Mouse (Mus musculus) ZHBTc4 (cell line): ENCODE results near the gene Skor1.
A peak's percentile ranks its signal among the peaks of the same experiment; 100 is the strongest.

Experiments used
- DNase-seq: peaks from one replicate; pipeline ENCODE4 v3.0.0-alpha.2; 2011; ENCODE audit warnings: low read depth, low spot score

Skor1 gene

DNA sequence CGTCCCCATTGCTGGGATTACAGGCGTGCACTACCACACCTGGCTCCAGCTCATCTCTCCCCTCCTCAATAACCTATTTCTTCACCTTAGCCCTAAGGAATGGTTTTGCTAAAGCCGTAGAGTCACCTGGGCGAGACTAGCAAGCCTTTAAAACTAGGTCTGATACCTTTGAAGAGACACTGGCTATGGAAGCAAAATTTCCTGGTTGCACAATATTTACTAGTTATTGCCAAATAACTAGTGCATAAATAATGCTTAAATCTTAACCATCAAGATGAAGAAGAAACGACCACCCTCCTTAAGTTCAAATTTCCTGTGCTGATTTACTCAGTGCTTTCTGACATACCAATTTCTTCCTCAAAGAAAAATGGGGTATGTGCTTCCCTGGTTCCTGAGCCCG lies 15.1 kb downstream of the Skor1 start:
- no peak for DNase-seq

DNA sequence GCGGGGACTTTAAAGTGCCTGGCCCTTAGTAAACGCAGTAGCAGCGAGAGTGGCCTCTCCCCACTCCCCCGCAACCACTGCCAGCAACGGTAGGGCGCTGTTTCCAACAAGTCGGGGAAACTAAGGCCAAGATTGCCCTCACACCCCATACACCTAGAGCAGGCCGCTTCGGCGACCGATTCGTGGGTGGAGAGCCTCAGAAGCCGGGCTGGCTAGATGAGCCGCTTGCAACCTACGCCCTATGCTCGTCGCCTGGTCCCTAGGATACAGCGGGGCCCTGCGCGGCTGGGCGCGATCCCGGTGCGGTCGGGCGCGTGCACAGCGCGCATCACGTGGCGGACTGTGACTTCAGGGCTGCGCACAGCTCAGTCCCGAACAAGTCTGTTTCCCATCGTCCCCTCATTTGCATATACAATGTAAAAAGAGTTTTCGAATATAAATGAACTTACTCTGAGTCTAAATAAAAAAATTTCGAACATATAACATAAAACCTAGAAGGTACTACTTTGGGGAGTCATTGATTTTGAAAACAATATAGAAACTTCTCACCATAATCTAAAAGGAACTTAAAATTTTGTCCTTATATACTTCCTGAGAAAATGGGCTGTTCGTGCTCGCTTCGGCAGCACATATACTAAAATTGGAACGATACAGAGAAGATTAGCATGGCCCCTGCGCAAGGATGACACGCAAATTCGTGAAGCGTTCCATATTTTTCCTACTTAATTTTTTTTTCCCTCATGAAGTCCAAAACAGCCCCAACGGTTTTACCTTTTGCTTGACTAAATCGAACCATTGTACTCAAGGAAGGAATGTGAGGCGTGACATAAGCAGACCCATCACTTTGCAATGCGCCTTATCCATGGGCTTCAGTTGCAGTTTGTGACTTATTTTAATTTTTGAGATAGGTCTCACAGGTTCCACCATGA lies 15.8 kb downstream of the Skor1 start:
- peak; percentile 99 for DNase-seq

DNA sequence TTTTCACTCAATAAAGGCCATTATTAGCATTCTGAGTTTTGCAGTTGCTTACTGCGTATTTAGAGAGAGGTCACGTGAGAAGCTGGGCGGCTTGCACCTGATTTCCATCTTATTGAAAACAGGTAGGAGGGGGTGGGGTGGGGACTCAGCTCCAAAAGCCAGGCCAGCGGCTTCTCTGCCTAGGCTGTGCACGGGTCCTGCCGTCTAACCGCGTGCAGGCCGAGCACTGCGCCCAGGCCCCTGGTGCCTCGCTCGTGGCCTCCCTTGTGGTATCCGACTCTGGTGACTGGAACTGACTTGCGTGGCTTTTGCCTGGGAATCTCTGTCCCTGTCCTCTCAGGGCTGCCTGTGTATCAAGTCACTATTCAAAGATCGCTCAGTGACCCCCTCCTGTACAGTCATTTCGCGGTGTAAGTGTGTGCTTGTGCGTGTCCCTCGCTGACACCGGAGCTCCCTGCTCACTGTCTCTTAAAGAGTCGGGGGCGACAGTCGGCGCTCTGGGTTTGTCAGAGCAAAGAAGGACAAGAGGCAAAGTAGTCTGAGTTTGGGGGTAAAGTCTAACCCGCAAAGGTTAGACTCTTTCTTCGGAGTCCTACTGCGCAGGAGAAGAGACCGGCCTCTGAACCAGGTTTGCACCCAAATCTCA lies 16.7 kb downstream of the Skor1 start:
- peak; percentile 78 for DNase-seq

DNA sequence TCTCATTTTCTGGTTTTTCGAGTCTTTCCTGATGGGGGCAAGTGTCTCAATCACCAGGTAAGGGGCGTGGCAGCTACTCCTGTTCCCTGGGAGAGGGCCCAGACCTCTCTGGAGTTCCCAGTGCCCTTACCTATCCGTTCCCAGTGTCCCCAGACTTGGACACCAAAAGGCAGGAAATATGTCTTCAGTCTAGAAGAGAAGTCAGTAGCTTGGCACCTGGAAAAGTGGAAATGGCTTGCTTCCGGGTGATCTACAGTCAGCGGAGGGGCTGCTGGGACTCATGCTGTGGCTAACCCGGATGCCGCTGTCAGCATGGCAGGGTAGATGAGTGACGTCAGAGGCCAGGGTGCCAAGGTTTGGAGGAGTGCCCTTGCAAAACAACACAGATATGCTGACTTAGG lies 19.1 kb downstream of the Skor1 start:
- no peak for DNase-seq

DNA sequence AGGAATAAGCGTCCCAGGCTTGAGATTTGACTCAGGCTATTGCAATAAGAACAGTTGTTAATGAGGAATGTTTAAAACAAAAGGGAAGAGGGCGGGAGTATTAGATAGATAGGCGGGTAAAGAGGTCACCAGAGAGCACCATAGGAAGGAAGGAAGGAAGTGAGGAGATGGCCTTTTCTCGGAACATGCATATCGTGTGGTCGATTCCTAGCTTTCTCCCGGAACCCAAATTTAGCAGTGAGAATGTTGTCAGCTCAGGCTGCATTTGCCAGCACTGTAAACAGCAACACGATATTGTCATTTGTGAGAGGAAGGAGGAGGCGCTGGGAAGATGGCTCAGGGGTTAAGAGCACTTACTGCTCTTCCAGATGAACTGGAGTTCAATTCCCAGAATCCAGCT lies 24.2 kb downstream of the Skor1 start:
- DNase-seq = no peak

DNA sequence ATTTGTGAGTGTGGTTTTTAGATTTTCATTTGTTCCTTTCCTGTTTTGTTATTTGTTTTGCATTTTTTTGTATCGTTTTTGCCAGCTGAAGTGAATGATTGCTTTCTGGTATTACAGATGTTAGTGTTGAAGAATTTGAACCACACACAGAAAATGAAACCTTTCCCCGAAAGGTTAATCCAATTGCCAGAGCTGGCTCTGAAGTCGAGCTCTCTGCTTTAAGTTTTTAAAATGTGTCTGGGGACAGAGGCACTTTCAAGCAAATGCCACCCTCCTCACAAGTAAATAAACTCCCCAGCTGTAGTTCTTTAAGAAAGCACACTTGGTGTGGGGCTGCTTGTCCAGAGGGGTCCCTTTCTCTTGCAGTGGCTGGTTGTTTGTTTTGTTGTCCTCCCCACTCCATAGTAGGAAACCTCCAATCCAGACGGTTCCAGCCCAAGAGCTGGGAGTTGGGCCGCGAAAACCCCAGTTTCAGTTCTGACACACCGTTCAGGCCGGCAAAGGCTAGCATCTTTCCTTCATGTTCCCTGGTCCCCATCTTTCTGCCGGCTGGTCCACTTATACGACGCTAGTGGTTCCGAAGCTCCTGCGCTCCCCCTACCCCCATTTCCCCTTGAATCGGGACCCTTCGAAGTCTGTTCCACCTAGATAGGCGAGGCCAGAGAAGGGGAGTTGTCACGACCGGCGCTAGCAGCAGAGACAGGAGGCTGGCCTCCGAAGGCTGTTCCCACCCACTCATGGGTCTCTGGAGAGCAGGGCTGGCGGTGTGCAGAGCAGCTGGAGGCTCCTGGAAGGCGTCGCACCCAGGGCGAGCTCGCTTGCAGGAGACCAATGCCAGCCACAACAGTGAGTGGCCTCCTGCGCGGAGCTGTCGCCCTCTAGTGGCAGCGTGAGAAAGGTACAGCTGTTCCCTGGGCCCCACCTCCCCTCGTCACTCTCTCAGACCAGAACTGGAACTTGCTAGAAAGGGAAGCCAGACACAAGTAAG lies 25.0 kb downstream of the Skor1 start:
- peak; percentile 97 for DNase-seq

DNA sequence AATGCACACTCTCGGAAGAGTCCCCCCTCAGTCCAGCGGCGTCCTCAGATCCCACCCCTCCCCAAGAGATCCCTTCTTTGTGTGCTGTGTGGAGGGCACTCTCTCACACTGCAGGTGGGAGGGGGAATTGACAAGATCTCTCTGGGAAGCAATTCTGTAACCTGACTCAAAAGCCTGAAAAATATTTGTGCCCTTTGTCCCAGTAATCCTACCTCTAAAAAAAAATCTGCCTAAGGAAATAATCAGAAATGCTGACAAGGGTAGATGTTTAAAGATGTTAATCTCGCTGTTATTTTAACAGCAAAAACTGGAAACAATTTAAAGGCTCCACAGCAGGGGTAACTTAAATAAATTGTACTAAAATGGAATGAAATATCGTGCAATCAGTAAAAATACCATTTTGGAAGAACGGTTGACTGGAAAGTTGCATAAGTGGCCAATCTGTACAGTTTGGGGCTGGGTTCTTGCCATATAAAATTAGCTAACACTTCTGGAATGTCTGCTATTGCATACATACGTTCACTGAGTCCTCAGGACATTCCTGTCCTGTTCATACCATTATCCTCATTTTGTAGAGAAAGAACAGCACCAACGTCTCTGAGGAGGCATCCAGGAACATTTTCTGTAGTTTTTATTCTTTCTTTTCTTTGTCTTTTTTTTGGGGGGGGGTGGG lies 26.5 kb downstream of the Skor1 start:
- DNase-seq = no peak

DNA sequence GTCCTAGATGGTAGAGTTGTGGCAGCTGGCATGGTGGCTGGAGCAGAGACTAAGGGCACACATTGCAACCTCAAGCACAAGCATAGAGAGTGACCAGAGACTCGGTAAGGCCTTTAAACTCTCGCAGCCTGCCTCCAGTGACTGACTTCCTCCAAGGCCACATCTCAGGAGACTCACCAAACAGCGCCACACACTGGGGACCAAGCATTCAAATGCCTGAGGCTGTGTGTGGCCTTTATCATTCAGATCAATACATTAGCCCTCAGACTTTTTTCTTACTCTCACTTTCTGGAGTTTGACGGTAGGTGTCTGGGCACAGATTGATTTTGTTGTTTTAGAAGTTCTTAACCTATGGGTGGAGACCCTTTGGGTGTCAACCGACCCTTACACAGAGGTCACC lies 30.4 kb downstream of the Skor1 start:
- peak; percentile 90 for DNase-seq

DNA sequence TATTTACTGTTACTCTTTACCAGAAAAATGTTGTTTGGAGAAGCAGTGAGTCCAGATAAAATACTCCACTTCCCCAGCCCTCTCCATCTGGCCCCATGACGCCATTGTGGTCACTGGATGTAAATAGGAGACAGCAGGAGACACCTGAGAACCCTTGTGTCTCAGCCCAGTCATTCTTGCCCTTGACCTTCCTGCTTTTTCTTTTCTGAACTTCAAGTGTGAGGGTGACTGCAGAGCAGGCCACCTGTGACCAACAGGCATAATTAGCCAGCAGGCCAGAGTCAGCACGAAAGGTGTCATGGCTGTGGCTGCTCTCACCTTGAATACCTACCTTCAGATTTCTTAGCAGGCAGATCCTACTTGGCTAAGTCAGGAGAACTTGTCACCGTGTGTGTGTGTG lies 36.2 kb downstream of the Skor1 start:
- DNase-seq = no peak

DNA sequence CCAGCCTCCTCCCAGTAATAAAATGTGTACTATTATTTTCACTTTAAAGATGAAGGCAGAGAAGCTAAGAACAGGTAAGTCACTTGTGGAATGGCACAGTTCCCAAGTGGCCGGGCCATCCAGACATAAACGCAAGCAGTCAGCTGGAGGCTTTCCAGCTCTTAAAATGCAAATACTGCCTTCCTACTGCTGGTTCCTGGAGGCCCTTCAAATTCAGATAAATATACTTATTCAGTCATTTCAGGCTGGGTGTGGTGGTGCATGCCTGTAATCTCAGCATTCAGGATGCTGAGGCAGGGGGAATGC lies 39.0 kb downstream of the Skor1 start:
- DNase-seq = no peak

DNA sequence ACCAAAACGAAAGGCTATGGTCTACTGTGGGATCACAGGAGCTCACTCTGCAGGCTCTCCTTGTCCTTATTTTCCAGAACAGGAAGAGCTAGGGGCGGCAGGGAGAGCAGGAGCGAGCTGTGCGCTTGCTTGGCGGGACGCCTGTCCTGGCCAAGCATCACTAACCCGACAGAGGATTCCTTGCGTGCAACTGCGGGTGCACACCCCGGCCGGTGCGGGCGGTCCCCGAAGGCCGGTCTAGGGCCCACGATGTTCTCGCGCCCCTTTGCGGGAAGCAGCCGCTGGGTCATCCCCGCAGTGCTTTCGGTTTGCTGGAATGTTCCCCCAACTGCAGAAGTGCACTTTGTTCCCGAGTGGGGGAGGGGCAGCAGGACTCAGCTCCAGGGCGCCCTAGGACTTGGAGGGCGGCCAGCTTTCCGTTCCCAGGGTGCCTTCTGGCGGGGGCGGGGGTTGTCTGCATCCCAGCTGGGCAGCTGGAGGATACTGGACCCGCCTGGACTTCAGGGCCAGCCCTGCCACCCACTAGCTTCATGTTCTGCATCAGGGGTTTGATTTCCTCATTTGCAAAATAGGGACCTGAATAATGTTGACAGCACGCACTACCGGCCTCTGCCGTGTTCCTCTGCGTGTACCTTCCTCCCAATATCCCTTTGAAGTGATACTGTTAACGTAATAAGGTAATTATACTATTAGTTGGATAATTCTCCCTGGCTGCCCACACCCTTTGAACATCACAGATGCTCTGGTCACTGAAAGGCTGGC lies 39.6 kb downstream of the Skor1 start:
- peak; percentile 64 for DNase-seq

DNA sequence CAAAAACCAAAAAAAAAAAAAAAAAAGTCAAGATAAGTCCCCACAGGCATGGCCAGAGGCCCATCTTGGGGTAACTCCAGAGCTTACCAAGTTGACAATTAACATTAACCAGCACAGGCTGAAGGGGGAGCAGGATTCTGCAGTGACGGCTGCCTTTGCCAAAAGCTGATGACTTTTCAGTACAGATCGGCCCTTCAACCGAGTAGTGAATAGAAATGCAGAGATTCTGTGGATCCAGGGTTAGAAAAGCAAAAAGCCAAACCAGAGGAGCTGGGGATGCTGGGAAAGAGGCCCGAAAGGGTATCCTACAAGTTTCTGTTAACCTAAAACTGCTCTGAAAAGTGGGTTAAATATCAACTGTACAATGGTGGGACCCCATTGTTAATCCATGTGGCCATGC lies 40.2 kb downstream of the Skor1 start:
- DNase-seq = no peak

DNA sequence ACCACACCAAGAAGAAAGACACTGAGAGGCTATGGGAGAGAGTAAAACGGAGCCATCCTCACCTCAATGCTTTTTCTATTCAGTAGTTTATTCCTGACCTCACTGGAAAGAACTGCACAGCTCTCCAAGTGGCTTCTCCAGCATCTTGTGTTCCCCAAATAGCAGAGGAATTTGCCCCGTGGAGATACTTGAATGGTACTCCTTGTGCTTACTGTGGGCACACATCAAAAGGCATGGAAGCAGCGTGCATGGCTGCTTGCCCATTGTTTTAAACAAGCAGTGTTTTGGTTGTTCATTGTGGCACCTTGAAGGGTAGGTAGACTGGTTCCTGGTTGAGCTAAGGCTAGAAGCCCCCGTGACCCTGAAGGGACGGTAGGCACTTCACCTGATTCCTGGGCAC lies 48.1 kb downstream of the Skor1 start:
- DNase-seq = no peak

DNA sequence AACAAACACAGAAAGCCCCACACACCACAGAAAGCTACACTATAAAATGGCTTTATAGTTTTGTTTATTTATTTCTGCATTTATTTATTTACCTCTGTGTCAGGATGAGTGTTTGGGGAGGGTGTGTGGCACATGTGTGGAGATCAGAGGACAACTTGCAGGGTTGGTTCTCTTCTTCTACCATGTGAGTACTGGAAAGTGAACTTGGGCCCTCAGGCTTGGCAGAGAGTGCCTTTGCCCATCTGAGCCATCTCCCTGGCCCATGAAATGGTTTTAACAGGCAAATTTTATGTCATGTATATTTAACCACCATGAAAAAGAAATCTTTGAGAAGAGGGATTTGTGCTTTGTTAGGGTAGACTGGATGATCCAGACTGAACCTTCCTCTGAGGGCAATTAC lies 48.9 kb downstream of the Skor1 start:
- DNase-seq = no peak

DNA sequence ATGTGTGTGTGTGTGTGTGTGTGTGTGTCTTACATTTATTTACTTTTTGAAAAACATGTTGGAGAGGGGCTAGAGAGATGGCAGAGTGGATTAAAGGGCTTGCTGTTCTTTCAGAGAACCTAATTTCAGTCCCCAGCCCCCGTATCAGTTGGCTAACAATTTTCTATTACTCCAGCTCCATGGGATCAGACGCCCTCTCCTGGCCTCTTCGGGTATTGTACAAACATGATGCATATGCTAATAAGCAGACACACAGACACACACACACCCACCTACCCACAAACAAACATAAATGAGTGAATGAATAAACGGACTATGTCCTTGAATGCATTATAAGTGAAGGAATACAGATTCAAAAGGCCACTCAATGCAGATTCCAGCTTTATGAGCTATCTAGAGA lies 49.4 kb downstream of the Skor1 start:
- DNase-seq = peak; percentile 70

DNA sequence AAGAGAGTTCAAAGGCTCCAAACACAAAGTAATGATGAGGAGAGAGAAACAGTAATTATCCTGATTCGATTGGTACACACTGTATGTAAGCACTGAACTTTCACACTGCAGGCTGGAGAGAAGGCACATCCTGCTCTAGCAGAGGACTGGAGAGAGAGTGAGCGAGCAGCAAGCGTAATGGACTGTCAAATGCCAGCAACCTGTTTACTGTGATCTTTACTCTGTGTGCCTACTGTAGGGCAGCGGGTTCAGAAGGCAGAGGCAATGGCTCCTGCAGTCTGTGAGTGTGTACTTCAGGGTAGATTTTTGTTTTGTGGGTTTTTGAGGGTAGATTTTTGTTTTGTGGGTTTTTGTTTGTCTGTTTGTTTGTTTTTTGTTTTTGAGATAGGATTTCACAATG lies 49.9 kb downstream of the Skor1 start:
- DNase-seq = no peak

DNA sequence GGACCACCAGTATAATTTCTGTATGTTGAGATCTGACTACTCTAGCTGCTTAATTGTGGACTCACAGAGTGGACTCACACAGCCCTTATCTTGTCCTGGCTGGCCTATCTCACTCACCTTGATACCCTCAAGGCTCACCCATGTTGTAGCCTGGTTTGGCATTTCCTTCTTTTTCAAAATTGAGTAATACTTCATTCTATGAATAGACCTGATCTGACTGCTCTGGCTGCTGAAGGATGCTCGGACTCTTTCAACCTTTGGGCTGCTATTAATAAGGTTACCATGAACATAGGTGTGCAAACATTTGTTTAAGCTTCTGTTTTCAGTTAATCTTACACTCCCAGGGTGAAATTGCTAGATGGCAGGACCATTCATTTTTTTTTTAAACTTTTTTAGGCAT lies 51.6 kb downstream of the Skor1 start:
- no peak for DNase-seq

DNA sequence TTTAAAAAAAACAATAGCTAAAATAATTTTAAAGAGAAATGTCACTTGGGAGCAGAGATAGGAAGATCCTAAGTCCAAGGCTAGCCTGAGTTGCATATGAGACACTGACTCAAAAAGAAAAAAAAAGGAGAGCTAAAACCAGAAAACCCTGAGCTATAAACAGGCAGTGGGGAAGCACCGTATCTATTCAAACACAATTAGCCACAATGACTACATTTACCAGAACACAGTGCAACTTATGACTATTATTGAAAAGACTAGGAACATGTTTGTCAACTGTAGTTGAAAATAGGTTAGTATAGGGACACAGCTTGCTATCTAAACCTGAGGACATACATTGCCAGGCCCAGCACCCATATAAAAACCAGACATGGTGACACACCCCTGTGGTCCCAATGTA lies 54.7 kb downstream of the Skor1 start:
- no peak for DNase-seq

DNA sequence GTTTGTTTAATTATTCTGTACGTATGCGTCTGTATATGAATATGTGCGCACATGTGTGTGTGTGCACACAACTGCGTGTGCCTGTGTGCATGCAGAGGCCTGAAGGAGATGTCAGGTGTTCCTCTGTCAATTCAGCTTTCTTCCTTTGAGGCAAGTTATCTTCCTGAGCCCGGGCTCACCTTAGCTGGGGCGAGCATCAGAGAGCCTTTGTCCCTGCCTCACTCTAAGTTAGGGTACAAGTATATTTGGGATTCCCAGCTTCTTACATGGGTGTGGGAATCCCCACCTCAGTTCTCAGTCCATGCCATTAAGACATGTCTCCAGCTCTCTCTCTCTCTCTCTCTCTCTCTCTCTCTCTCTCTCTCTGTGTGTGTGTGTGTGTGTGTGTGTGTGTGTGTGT lies 56.2 kb downstream of the Skor1 start:
- DNase-seq = no peak

DNA sequence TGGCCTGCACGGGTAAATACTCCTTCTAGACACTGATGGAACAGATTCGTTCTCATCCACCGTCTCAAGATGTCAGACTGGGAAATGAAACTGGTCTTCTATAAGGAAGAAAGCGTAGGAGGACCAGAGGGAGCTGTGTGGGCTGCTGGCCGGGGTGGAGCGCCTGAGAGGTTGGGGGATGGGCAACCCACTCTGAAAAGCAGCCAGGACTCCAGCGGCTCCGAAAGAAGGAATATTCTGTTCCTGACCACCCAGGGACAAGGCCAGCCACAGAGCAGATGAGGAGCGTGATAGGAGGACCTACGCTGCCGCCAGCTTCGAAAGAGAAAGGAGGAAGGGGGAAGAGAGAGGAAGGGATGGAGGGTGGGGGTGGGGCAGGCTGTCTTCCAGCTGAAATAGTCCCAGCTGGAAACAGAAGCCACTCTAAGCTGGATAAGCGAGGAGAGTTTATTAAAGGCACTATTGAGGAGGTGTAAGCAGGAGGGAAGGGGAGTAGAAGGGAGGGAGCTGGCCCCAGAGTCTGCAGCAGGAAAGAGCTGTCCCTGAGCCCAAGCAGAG lies 56.7 kb downstream of the Skor1 start:
- peak; percentile 36 for DNase-seq
